ENCODE assay signal across 13 mouse cellular contexts in genomic region chr8:13202041-13202440, GRCm38 (mm10). TPM values are rescaled to one million over a fixed set of nuclear protein-coding genes. Genes with fewer than 3 reads are reported as not detected.
DNase-seq lines count a peak whose midpoint lies in the region; ATAC-seq and TF ChIP-seq lines count a peak whose summit lies in the region.
"Had no signal": no experiment of that assay in that cellular context is flagged by ENCODE, and none has a peak within 500 bp of the region (broad histone marks: within the 10 kb centered on the region; RNA-seq: fewer than 3 reads in every experiment).

No protein-coding gene starts in this region.

- peak overlapping the region; percentile 51; the same call in 1 of the 2 replicates for H3K27ac ChIP-seq in gastrocnemius, adult 2 months
- no peak overlapping the region for H3K27ac ChIP-seq in lung, embryonic 14.5 days (ENCODE audit: low read depth)
- H3K27ac ChIP-seq in lung, postnatal 0 days (ENCODE audit: low read length) = no peak overlapping the region
- no peak overlapping the region for H3K27ac ChIP-seq in intestine, embryonic 14.5 days (ENCODE audit: low read depth)
- H3K27ac ChIP-seq in small intestine, adult 2 months (ENCODE audit: insufficient read depth, low read depth, low read length) = peak overlapping the region; percentile 25; the same call in 1 of the 2 replicates
- H3K27ac ChIP-seq: embryonic facial prominence, embryonic 12.5 days had no signal

- no peak overlapping the region; the same call in 1 of the 2 replicates for H3K4me2 ChIP-seq in lung, embryonic 14.5 days
- H3K4me2 ChIP-seq in lung, postnatal 0 days (replicated peaks; ENCODE audit: low read depth, low read length) = no peak overlapping the region
- H3K4me2 ChIP-seq in intestine, embryonic 14.5 days (ENCODE audit: low read length) = 0 out of 2 replicates have a peak overlapping the region, but pooled peaks have one; percentile 9

- TF ChIP-seq POLR2A in small intestine, adult 2 months (IDR thresholded peaks at IDR 0.05; ENCODE audit: low read depth, low read length) = no peak

- H3K4me3 ChIP-seq in gastrocnemius, adult 2 months = peak overlapping the region; percentile 92
- peak overlapping the region; percentile 69; the same call in 1 of the 2 replicates for H3K4me3 ChIP-seq in lung, embryonic 14.5 days (ENCODE audit: low read depth, low read length)
- H3K4me3 ChIP-seq in lung, postnatal 0 days (ENCODE audit: low read depth, low read length) = no peak overlapping the region
- no peak overlapping the region for H3K4me3 ChIP-seq in intestine, embryonic 14.5 days (ENCODE audit: low read depth, low read length)
- H3K4me3 ChIP-seq in small intestine, adult 2 months (ENCODE audit: low read depth, low read length) = peak overlapping the region; percentile 42

- H3K9me3 ChIP-seq in lung, embryonic 14.5 days (ENCODE audit: low read depth, low read length) = no peaks in the 10 kb centered on the region
- H3K9me3 ChIP-seq in lung, postnatal 0 days (ENCODE audit: low read length) = no peaks in the 10 kb centered on the region
- no peaks in the 10 kb centered on the region for H3K9me3 ChIP-seq in intestine, embryonic 14.5 days (ENCODE audit: control insufficient read depth, low read length)
- H3K9me3 ChIP-seq: embryonic facial prominence, embryonic 12.5 days had no signal

- H3K36me3 ChIP-seq in lung, embryonic 14.5 days (ENCODE audit: insufficient read depth) = no peaks in the 10 kb centered on the region
- no peaks in the 10 kb centered on the region for H3K36me3 ChIP-seq in lung, postnatal 0 days (ENCODE audit: insufficient read depth, low read length)
- H3K36me3 ChIP-seq in intestine, embryonic 14.5 days (ENCODE audit: control insufficient read depth, insufficient read depth, low read length) = no peaks in the 10 kb centered on the region
- H3K36me3 ChIP-seq in small intestine, adult 2 months (ENCODE audit: control insufficient read depth, insufficient read depth, low read length) = peaks cover 3% of the 10 kb centered on the region
- H3K36me3 ChIP-seq: embryonic facial prominence, embryonic 12.5 days had no signal

- DNase-seq in gastrocnemius, adult 2 months = no peak
- DNase-seq in gastrocnemius, postnatal 10 days = no peak
- DNase-seq in lung, embryonic 14.5 days = no peak
- no peak for DNase-seq in lung, postnatal 0 days (ENCODE audit: low spot score)
- DNase-seq in intestine, embryonic 14.5 days (ENCODE audit: low spot score) = no peak
- DNase-seq in right cerebral cortex, postnatal 36 days (ENCODE audit: low spot score in 2 of 2) = no peak
- DNase-seq in urinary bladder, postnatal 36 days (ENCODE audit: low spot score in 2 of 2) = no peak
- DNase-seq: cerebellum, adult 11-12 months; lung, postnatal 14 days had no signal

- no peak overlapping the region for H3K9ac ChIP-seq in lung, embryonic 14.5 days
- no peak overlapping the region for H3K9ac ChIP-seq in lung, postnatal 0 days (replicated peaks; ENCODE audit: low read depth)
- no peak overlapping the region for H3K9ac ChIP-seq in intestine, embryonic 14.5 days (ENCODE audit: low read length)
- H3K9ac ChIP-seq: embryonic facial prominence, embryonic 12.5 days had no signal

- WGBS in lung, embryonic 14.5 days = 54% methylated on average over 3 of the region's 3 CpGs
- WGBS in lung, postnatal 0 days = 53% methylated on average over 3 of the region's 3 CpGs
- 55% methylated on average over 3 of the region's 3 CpGs for WGBS in intestine, embryonic 14.5 days
- WGBS in small intestine, adult 2 months = 46% methylated on average over 3 of the region's 3 CpGs

- no peak for ATAC-seq in lung, embryonic 14.5 days (ENCODE audit: insufficient read depth)
- no peak for ATAC-seq in lung, postnatal 0 days
- ATAC-seq in intestine, embryonic 14.5 days (replicated peaks; ENCODE audit: low FRiP score, low TSS enrichment, low read depth) = no peak

- H3K27me3 ChIP-seq in lung, embryonic 14.5 days (ENCODE audit: insufficient read depth, low read length) = peaks cover 39% of the 10 kb centered on the region
- peaks cover 16% of the 10 kb centered on the region for H3K27me3 ChIP-seq in lung, postnatal 0 days (replicated peaks; ENCODE audit: insufficient read depth, low read length)
- peaks cover 28% of the 10 kb centered on the region for H3K27me3 ChIP-seq in intestine, embryonic 14.5 days (replicated peaks; ENCODE audit: control insufficient read depth, insufficient read depth, low read length)
- no peaks in the 10 kb centered on the region for H3K27me3 ChIP-seq in small intestine, adult 2 months (ENCODE audit: control insufficient read depth, insufficient read depth, low read length)

- H3K4me1 ChIP-seq in lung, embryonic 14.5 days (ENCODE audit: insufficient read depth) = no peaks in the 10 kb centered on the region
- peaks cover 12% of the 10 kb centered on the region; the same call in 1 of the 2 replicates for H3K4me1 ChIP-seq in lung, postnatal 0 days (ENCODE audit: insufficient read depth, low read depth, low read length)
- peaks cover 10% of the 10 kb centered on the region for H3K4me1 ChIP-seq in intestine, embryonic 14.5 days (replicated peaks; ENCODE audit: control insufficient read depth, insufficient read depth, low read length)
- peaks cover 23% of the 10 kb centered on the region for H3K4me1 ChIP-seq in small intestine, adult 2 months (ENCODE audit: control insufficient read depth, insufficient read depth, insufficient read length, low read length)

- no peak for TF ChIP-seq CTCF in gastrocnemius, adult 2 months (IDR thresholded peaks at IDR 0.05)
- no peak for TF ChIP-seq CTCF in lung, embryonic 14.5 days (IDR thresholded peaks at IDR 0.05; ENCODE audit: low read depth)
- no peak for TF ChIP-seq CTCF in lung, postnatal 0 days (IDR thresholded peaks at IDR 0.05)
- no peak for TF ChIP-seq CTCF in small intestine, adult 2 months (IDR thresholded peaks at IDR 0.05; ENCODE audit: extremely low read depth, insufficient read length, insufficient replicate concordance, low read depth, low read length)

- intact Hi-C loops in gastrocnemius, adult 2 months (cut with DNase I) = no loop called here

- TF ChIP-seq EP300 in lung, postnatal 0 days (IDR thresholded peaks at IDR 0.05) = no peak

RNA-seq across cellular contexts. Expression of gene Grtp1, which starts 1.6 kb away (rescaled TPM):
- 10 to 100 TPM in 1 of 2 experiments, 1 to 10 TPM in 1; 9.7 to 20.6 TPM for total RNA-seq in gastrocnemius, adult 2 months (2021)
- total RNA-seq in gastrocnemius, postnatal 10 days (2021) = 10 to 100 TPM in 1 of 2 experiments, 1 to 10 TPM in 1; 9.8 to 14.0 TPM
- 4.8 and 5.6 TPM in 2 replicates for polyA plus RNA-seq in lung, embryonic 14.5 days (2014; fragmentation: Nextera tagmentation; extraction: Ambion mirVana)
- 2.0 and 2.5 TPM in 2 replicates for polyA plus RNA-seq in lung, postnatal 0 days (2015; fragmentation: Nextera tagmentation; extraction: Ambion mirVana)
- 49.1 and 55.6 TPM in 2 replicates for polyA plus RNA-seq in intestine, embryonic 14.5 days (2014; fragmentation: Nextera tagmentation; extraction: Ambion mirVana)
- polyA plus RNA-seq in small intestine, adult 2 months (2012; rRNA removed) = 22.5 and 58.8 TPM in 2 replicates

RNA-seq across cellular contexts. Expression of gene Lamp1, which starts 43.1 kb away (rescaled TPM):
- 100 to 1,000 TPM; 378 to 400 TPM for total RNA-seq in gastrocnemius, adult 2 months (2021)
- total RNA-seq in gastrocnemius, postnatal 10 days (2021) = 100 to 1,000 TPM; 234 to 237 TPM
- polyA plus RNA-seq in lung, embryonic 14.5 days (2014; fragmentation: Nextera tagmentation; extraction: Ambion mirVana) = 309 and 315 TPM in 2 replicates
- polyA plus RNA-seq in lung, postnatal 0 days (2015; fragmentation: Nextera tagmentation; extraction: Ambion mirVana) = 508 and 522 TPM in 2 replicates
- 310 and 321 TPM in 2 replicates for polyA plus RNA-seq in intestine, embryonic 14.5 days (2014; fragmentation: Nextera tagmentation; extraction: Ambion mirVana)
- polyA plus RNA-seq in small intestine, adult 2 months (2012; rRNA removed) = 355 and 658 TPM in 2 replicates

RNA-seq across cellular contexts. Expression of gene Adprhl1, which starts 51.9 kb away (rescaled TPM):
- 100 to 1,000 TPM in 1 of 2 experiments, 10 to 100 TPM in 1; 44.7 to 101 TPM for total RNA-seq in gastrocnemius, adult 2 months (2021)
- total RNA-seq in gastrocnemius, postnatal 10 days (2021) = 10 to 100 TPM; 70.9 to 79.8 TPM
- polyA plus RNA-seq in lung, embryonic 14.5 days (2014; fragmentation: Nextera tagmentation; extraction: Ambion mirVana) = 1.6 TPM in 1 of 2 replicates, not detected in the other
- 0.93 and 1.0 TPM in 2 replicates for polyA plus RNA-seq in lung, postnatal 0 days (2015; fragmentation: Nextera tagmentation; extraction: Ambion mirVana)
- 0.17 and 0.27 TPM in 2 replicates for polyA plus RNA-seq in intestine, embryonic 14.5 days (2014; fragmentation: Nextera tagmentation; extraction: Ambion mirVana)
- not detected in 2 replicates for polyA plus RNA-seq in small intestine, adult 2 months (2012; rRNA removed)
- total RNA-seq: hematopoietic stem cell, adult 5-6 weeks; monocyte, adult 5-6 weeks had no signal

Comparison
In these comparisons a context has a peak if more than half of its experiments do, and no peak if none do; other contexts are left out.
1. H3K4me3 ChIP-seq: peak in gastrocnemius, adult 2 months (single experiment), lung, embryonic 14.5 days (single experiment) and small intestine, adult 2 months (single experiment); none in lung, postnatal 0 days (single experiment) and intestine, embryonic 14.5 days (single experiment).
2. H3K27ac ChIP-seq: peak in gastrocnemius, adult 2 months (single experiment) and small intestine, adult 2 months (single experiment); none in lung, embryonic 14.5 days (single experiment), lung, postnatal 0 days (single experiment) and intestine, embryonic 14.5 days (single experiment).